Mouse (Mus musculus) stomach, postnatal 0 days (tissue): Measurements from ENCODE around the gene Mrpl55.
"Not testable (repeated sequence)": the region's sequence is repeated elsewhere in the genome, so short reads cannot be mapped to it uniquely, and the experiment has no call there.

Experiments used
- CTCF ChIP-seq: IDR thresholded peaks from 2 replicates; pipeline ENCODE4 v1.5.1; 2016; ENCODE audit warnings: antibody characterized with exemption, low read depth, mild to moderate bottlenecking, moderate library complexity
- EP300 ChIP-seq: optimal IDR thresholded peaks from 2 replicates; pipeline ENCODE3; 2016; ENCODE audit warnings: antibody characterized with exemption

GRCm38 (mm10) chr11:59212320-59212719 is 10.0 kb downstream of the Mrpl55 start:
- not testable (repeated sequence) for TF ChIP-seq EP300, CTCF
